Mouse (Mus musculus): Measurements from ENCODE around the gene Naa15. TPM values are rescaled to one million over a fixed set of nuclear protein-coding genes. Genes with fewer than 3 reads are reported as not detected.

The Naa15 gene
- 41.9 and 49.9 TPM in 2 replicates for polyA plus RNA-seq (2016; fragmentation: Nextera tagmentation; extraction: Ambion mirVana)

- Histone ChIP-seq H3K9me3 (replicated peaks) (no peaks in the 10 kb centered on the region), H3K36me3 (peaks cover 8% of the 10 kb centered on the region; the same call in 1 of the 2 replicates), H3K9ac (peak within 1 kb of the TSS; percentile 99), H3K27ac (peak within 1 kb of the TSS; percentile 97), H3K4me3 (peak within 1 kb of the TSS; percentile 99), H3K4me2 (peak within 1 kb of the TSS; percentile 85), H3K4me1 (peaks cover 51% of the 10 kb centered on the region), H3K27me3 (replicated peaks) (no peaks in the 10 kb centered on the region)
- ATAC-seq = peak; percentile 89
- WGBS (ENCODE audit: insufficient replicate concordance) = 4% methylated on average over 43 of the region's 43 CpGs
Observed at GRCm38 (mm10) chr3:51415098-51416072, at the start of gene Naa15. Naa15 (plus strand) TSS chr3:51415148.

GRCm38 (mm10) chr3:51365517-51365882, 49.4 kb upstream of the Naa15 start:
- Histone ChIP-seq H3K27ac (peak overlapping the region; percentile 76; the same call in 1 of the 2 replicates), H3K9ac (peak overlapping the region; percentile 64; the same call in 1 of the 2 replicates), H3K4me3 (0 out of 2 replicates have a peak overlapping the region, but pooled peaks have one; percentile 55), H3K36me3 (no peaks in the 10 kb centered on the region), H3K27me3 (replicated peaks) (0 out of 2 replicates have a peak, but pooled peaks cover 6% of the 10 kb centered on the region), H3K4me1 (peaks cover 58% of the 10 kb centered on the region), H3K4me2 (peak overlapping the region; percentile 87), H3K9me3 (replicated peaks) (no peaks in the 10 kb centered on the region)
- WGBS (ENCODE audit: insufficient replicate concordance) = 3% methylated on average over 3 of the region's 3 CpGs
- no peak for ATAC-seq

- WGBS (ENCODE audit: insufficient replicate concordance) = 12% methylated on average over 4 of the region's 4 CpGs
- peak; percentile 73 for ATAC-seq
- Histone ChIP-seq H3K36me3 (no peaks in the 10 kb centered on the region), H3K9ac (0 out of 2 replicates have a peak overlapping the region, but pooled peaks have one; percentile 2), H3K27me3 (replicated peaks) (0 out of 2 replicates have a peak, but pooled peaks cover 6% of the 10 kb centered on the region), H3K4me3 (no peak overlapping the region), H3K4me2 (peak overlapping the region; percentile 38), H3K27ac (peak overlapping the region; percentile 72), H3K4me1 (peaks cover 47% of the 10 kb centered on the region), H3K9me3 (replicated peaks) (no peaks in the 10 kb centered on the region)
Observed at GRCm38 (mm10) chr3:51366926-51367325, 48.0 kb upstream of the Naa15 start.

GRCm38 (mm10) chr3:51368011-51368410, 46.9 kb upstream of the Naa15 start:
- Histone ChIP-seq H3K4me3 (no peak overlapping the region), H3K36me3 (no peaks in the 10 kb centered on the region), H3K4me1 (peaks cover 47% of the 10 kb centered on the region), H3K27me3 (replicated peaks) (0 out of 2 replicates have a peak, but pooled peaks cover 6% of the 10 kb centered on the region), H3K27ac (no peak overlapping the region), H3K9ac (no peak overlapping the region; the same call in 1 of the 2 replicates), H3K4me2 (peak overlapping the region; percentile 33; the same call in 1 of the 2 replicates), H3K9me3 (replicated peaks) (no peaks in the 10 kb centered on the region)
- no peak for ATAC-seq
- WGBS (ENCODE audit: insufficient replicate concordance) = 56% methylated on average over 4 of the region's 4 CpGs

GRCm38 (mm10) chr3:51371826-51372225, 43.1 kb upstream of the Naa15 start:
- Histone ChIP-seq H3K36me3 (no peaks in the 10 kb centered on the region), H3K4me3 (no peak overlapping the region), H3K27me3 (replicated peaks) (no peaks in the 10 kb centered on the region), H3K4me2 (no peak overlapping the region), H3K9ac (no peak overlapping the region), H3K27ac (no peak overlapping the region), H3K4me1 (peaks cover 36% of the 10 kb centered on the region), H3K9me3 (replicated peaks) (no peaks in the 10 kb centered on the region)
- ATAC-seq = no peak
- 61% methylated on average over 2 of the region's 2 CpGs for WGBS (ENCODE audit: insufficient replicate concordance)

GRCm38 (mm10) chr3:51372883-51373282, 42.1 kb upstream of the Naa15 start:
- WGBS (ENCODE audit: insufficient replicate concordance) = 57% methylated on average over 5 of the region's 5 CpGs
- Histone ChIP-seq H3K4me1 (peaks cover 31% of the 10 kb centered on the region), H3K4me3 (no peak overlapping the region), H3K9me3 (replicated peaks) (no peaks in the 10 kb centered on the region), H3K9ac (no peak overlapping the region), H3K27ac (no peak overlapping the region), H3K4me2 (peak overlapping the region; percentile 29; the same call in 1 of the 2 replicates), H3K36me3 (no peaks in the 10 kb centered on the region), H3K27me3 (replicated peaks) (no peaks in the 10 kb centered on the region)
- no peak for ATAC-seq

- Histone ChIP-seq H3K9me3 (replicated peaks) (no peaks in the 10 kb centered on the region), H3K4me2 (no peak overlapping the region), H3K27me3 (replicated peaks) (no peaks in the 10 kb centered on the region), H3K9ac (no peak overlapping the region), H3K36me3 (no peaks in the 10 kb centered on the region), H3K4me3 (no peak overlapping the region), H3K27ac (no peak overlapping the region), H3K4me1 (peaks cover 31% of the 10 kb centered on the region)
- WGBS (ENCODE audit: insufficient replicate concordance) = 55% methylated on average over 5 of the region's 5 CpGs
- no peak for ATAC-seq
Observed at GRCm38 (mm10) chr3:51373544-51373943, 41.4 kb upstream of the Naa15 start.

GRCm38 (mm10) chr3:51375307-51376265, 39.4 kb upstream of the Naa15 start:
- Histone ChIP-seq H3K4me1 (peaks cover 44% of the 10 kb centered on the region), H3K9me3 (replicated peaks) (no peaks in the 10 kb centered on the region), H3K36me3 (no peaks in the 10 kb centered on the region), H3K9ac (no peak overlapping the region), H3K4me3 (no peak overlapping the region), H3K4me2 (peak overlapping the region; percentile 0; the same call in 1 of the 2 replicates), H3K27ac (peak overlapping the region; percentile 69), H3K27me3 (replicated peaks) (no peaks in the 10 kb centered on the region)
- peak; percentile 78 for ATAC-seq
- 35% methylated on average over 19 of the region's 19 CpGs for WGBS (ENCODE audit: insufficient replicate concordance)

- Histone ChIP-seq H3K4me2 (peak overlapping the region; percentile 64), H3K4me3 (peak overlapping the region; percentile 52), H3K4me1 (peaks cover 44% of the 10 kb centered on the region), H3K36me3 (no peaks in the 10 kb centered on the region), H3K27ac (peak overlapping the region; percentile 62), H3K9ac (peak overlapping the region; percentile 52), H3K9me3 (replicated peaks) (no peaks in the 10 kb centered on the region), H3K27me3 (replicated peaks) (no peaks in the 10 kb centered on the region)
- no peak for ATAC-seq
- WGBS (ENCODE audit: insufficient replicate concordance) = 31% methylated on average over 31 of the region's 31 CpGs
Observed at GRCm38 (mm10) chr3:51377878-51378664, 36.9 kb upstream of the Naa15 start.

GRCm38 (mm10) chr3:51378665-51378946, 36.3 kb upstream of the Naa15 start:
- peak overlapping the region; percentile 62; the same call in 1 of the 2 replicates for H3K27ac ChIP-seq
- 67% methylated on average over 3 of the region's 3 CpGs for WGBS (ENCODE audit: insufficient replicate concordance)
- no peak for ATAC-seq
- H3K4me1 ChIP-seq = peaks cover 41% of the 10 kb centered on the region
- H3K9me3 ChIP-seq (replicated peaks) = no peaks in the 10 kb centered on the region
- no peaks in the 10 kb centered on the region for H3K27me3 ChIP-seq (replicated peaks)
- peak overlapping the region; percentile 52 for H3K9ac ChIP-seq
- H3K4me2 ChIP-seq = peak overlapping the region; percentile 64
- H3K36me3 ChIP-seq = no peaks in the 10 kb centered on the region
- H3K4me3 ChIP-seq = peak overlapping the region; percentile 52

All from liver, embryonic 12.5 days (tissue).